Mouse (Mus musculus): ENCODE data around the gene Tppp3. TPM values are rescaled to one million over a fixed set of nuclear protein-coding genes. Genes with fewer than 3 reads are reported as not detected.

Tppp3 gene
- 66.7 and 76.4 TPM in 2 replicates for polyA plus RNA-seq (2012; rRNA removed)

DNA sequence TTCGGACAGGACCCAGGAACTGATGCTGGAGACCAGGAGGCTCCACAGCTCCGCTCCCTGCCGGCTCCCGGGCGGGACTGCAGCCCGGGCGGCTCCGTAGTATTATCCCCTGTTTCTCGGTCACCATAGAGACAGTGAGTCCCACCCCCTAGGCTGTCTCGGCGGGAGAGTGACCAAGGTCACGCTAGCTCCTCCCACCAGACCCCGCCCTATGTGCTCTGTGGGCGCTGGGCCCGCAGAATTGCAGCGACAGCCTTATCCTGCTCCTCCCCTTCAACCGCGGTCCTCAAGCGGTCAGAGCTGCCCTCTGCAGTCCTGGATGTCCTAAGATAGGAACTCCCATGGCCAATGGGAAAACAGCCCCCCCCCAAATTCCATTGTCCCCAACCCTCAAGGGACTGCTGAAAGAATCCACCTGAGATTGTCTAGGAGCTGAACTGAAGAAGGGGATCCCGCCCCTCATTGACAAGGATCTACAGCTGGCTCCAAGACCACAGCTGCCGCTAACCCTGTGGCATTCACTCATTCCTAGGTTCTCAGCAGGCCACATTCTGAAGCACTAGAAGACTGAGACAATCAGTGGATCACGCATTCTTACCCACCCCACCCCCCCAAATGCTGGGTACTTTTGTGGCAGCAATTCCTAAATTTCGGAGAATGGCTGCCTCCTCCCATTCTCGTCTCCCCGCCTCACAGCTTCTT, at the start of gene Tppp3:
Tppp3 (minus strand) TSS at position 213 of the 702 bp plus-strand sequence.
- DNase-seq (ENCODE audit: extremely low spot score in 1 of 2, low spot score in 1 of 2): peak; percentile 77 to 84

DNA sequence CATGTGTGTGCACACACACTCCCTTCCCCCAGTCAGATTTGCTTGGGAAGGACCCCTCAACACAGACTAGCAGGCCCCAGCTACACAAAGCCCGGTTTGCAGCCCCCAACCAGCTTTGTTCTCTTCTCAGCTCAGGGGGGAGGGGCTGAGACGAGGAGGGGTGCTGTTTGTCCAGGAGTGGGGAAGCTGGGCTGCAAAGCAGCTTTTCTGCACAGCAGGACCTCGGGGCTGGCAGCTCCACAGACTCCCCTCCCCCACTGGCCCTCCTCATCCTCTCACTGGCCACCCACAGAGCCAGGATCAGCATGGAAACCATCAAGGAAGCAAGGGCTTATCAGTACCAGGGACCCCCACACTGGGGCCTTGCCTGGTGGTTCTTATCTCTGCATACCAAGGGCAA, 49.7 kb upstream of the Tppp3 start:
- DNase-seq (ENCODE audit: extremely low spot score in 1 of 2, low spot score in 1 of 2): no peak

DNA sequence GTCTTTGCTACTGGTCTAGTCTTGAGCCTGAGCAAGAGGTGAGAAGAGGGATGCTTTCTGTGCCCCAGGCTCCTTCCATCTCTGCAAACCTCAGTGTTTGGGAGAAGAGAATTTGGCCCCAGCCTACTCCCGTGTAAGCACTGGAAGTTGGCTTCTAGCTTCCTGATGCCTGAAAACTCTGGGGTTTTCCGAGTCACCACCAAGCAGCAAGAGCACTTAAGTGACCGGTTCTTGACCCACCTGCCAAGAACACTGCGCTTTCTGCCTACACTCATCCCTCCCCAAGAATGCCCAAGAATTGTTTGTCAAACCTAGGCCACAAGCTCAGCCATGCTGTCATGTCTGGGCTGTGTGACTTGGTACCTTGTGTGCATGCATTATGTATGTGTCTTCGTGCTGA, 49.2 kb upstream of the Tppp3 start:
- no peak for DNase-seq (ENCODE audit: extremely low spot score in 1 of 2, low spot score in 1 of 2)

DNA sequence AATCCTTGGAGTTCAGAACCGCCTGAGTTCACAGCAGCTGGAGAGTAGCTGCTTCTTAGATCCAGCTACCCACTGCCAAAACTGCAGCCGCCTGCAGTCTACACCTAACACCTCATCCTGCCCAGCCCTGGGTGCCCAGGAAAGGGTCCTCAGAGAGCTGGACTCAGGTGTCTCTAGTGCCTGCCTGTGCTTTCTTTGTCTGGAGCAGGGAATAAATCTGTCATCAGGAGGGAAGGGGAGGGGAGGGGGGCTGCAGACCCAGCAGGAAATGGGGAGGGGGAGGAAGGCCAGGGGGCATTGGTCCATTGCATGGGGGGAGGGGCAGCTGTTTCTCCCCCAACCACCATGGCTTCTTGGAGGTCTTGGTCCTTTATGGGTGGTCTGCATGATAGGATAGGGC, 48.3 kb upstream of the Tppp3 start:
- no peak for DNase-seq (ENCODE audit: extremely low spot score in 1 of 2, low spot score in 1 of 2)

DNA sequence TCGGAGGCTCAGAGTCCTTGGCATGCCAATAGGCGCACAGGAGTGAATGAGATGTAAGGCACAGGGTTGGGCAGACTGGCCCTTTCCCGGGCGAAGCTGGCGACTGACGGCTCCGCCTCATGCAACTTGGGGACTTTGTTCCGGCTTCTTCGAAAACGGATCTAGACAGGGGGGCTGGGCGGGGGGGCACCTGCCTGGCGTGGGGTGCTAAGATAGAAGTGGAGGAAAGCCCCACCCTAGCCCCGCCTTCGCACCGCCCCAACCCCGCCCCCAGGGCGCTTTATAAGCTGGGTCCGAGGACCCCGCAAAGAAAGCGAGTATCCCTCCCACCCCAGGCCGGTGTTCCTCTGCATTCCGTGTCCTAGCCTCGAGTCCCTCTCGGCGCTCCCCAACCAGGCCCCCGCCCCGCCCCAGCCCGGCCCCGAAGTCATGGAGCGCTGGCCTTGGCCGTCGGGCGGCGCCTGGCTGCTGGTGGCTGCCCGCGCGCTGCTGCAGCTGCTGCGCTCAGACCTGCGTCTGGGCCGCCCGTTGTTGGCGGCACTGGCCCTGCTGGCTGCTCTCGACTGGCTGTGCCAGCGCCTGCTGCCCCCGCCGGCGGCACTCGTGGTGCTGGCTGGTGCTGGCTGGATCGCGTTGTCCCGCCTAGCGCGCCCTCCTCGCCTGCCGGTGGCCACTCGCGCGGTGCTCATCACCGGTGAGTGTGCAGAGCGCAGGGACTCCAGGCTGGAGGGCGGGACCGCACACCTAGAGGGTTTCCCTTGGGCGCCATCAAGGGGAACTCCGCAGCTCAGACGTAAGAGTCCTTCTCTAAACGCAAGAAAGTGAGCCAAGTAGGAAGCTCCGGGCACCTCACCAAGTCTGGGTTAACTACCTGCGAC, 47.3 kb upstream of the Tppp3 start, which contains the start of gene Hsd11b2:
Hsd11b2 (plus strand) TSS at position 320 of the 878 bp plus-strand sequence.
- peak in 1 of 2 experiments; percentile 40 for DNase-seq (ENCODE audit: extremely low spot score in 1 of 2, low spot score in 1 of 2)

DNA sequence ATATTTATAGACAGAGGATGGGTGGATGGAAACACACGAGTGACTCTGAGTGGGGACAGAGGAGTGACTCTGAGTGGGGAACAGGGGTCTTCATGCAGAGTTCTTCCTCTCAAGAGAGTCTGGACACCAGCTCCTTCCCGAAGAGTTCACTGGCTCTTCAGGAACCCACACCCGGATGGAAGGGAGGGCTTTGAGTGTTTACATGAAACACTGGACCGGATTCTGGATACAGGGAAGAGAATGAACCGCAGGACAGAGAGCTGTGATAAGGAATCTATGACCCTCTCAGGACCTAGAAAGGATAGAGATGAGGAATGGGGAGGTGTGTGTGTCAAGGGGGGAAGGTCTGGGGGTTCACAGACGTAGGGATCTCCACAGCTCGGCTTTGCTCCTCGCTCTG, 46.0 kb upstream of the Tppp3 start:
- no peak for DNase-seq (ENCODE audit: extremely low spot score in 1 of 2, low spot score in 1 of 2)

DNA sequence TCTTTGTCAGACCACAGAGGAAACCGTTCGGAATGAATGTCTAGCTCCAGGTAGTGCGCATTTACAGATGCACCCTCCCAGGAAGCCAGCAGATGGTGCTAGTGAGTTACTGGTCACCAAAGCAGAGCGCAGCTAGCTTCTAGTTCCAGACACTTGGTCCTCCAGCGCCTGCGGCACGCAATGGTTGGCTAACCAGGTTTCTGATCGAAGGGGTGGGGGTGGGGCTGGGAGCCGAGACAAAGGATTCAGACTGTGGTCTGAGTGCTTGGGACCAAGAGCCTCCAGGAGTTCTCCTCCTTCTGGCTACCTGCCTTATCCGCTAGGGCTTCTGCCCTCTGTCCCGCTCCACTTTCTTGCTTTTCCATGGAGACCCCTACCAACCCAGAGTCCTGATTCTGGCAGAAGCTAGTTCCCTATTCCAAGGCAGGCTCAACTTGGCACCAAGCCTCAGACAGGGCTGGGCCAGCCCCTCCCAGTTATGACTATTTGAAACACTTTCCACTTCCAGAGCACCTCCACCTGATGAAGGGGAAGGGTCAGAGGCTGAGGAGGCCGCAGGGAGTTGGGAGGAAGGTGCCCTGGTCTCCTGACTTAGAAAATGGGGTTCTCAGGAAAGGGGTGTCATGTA, 44.8 kb upstream of the Tppp3 start:
- DNase-seq (ENCODE audit: extremely low spot score in 1 of 2, low spot score in 1 of 2): peak; percentile 42 to 87

DNA sequence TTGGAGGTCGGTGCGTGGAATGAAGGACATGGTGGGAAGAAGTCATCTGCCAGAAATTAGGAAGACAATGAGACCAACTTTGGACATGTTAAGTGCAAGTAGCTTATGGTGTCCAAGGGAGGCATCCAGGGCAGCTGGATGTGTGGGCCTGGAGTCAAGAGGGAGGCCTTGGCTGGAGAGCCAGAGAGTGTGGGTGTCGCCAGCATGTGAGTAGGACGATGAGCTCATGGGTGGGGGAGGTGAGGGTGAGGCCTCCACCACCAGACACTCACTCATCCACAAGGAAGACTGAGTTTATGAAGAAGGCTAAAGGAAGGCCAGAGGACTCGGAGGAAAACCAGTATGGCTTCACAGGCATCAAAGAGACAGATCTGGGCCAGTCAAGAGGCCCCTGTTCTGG, 43.3 kb upstream of the Tppp3 start:
- no peak for DNase-seq (ENCODE audit: extremely low spot score in 1 of 2, low spot score in 1 of 2)

DNA sequence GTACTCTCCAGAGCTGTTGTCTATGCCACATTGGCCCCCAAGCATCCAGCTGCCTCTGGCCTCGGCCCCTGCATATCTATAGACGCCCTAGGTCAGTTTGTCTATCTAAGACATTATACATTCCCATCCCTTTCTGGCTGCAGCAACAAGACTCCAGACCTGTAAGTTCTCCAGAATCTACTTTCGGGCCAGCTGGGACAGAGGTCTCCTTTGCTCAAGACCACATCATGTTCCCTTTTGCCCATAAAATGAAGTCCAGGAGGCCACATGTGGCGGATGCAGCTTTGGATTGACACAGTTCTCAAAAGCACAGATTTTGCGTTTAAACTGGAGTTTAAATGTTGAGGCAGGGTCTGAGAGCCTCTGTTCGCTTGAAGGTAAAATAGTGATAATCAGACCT, 42.9 kb upstream of the Tppp3 start:
- DNase-seq (ENCODE audit: extremely low spot score in 1 of 2, low spot score in 1 of 2): no peak

DNA sequence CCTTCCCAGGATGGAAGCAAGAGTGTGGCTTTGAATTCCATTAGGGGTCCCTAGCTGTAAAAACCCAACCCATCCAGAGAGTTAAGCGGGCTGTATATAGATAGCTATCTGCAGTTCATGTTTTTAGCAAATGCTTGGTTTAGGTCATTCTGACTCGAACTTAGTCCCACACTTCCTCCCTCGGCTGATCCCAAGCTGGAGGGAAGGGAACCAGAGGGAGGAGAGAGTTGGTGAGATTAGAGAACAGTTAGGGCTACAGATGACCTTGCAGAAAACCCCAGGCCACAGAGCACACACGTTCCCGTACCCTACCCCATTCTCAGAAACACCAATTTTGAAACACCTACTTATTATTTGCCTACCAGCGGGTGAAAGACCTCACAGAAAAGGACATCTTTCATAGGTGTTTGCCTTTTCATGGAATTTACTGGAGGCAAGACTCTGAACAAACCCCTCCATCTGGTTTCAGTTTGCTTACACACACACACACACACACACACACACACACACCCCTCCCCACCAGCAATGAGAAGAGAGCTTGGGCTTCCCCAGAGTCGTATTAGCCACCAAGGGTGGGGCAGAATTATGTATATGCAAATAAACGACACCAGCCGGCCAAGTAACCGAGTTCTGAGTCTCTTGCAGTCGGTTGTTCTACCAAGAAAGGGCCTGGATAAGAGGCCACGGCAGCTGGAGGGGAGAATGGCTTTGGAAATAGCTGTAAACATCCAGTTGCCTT, 38.8 kb upstream of the Tppp3 start:
- no peak for DNase-seq (ENCODE audit: extremely low spot score in 1 of 2, low spot score in 1 of 2)

DNA sequence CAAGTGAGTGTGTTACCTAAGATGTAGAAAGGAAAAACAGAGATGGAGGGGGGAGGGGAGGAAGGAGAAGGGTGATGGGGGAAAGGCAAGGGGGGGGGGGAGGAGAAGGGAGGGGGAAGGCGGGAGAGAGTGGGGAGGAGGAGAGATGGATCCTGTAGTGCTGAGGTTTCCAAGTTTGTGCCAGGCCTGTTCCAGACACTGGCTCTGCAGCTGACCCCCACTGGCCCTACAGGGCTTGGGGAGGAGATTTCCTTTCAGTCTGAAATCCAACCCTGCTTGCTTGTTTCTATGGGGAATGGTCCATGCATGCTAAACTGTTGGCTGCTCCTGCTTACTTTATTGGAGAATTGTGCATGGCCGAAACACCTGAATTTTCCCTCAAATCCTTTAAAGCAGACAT, 37.4 kb upstream of the Tppp3 start:
- DNase-seq (ENCODE audit: extremely low spot score in 1 of 2, low spot score in 1 of 2): no peak

DNA sequence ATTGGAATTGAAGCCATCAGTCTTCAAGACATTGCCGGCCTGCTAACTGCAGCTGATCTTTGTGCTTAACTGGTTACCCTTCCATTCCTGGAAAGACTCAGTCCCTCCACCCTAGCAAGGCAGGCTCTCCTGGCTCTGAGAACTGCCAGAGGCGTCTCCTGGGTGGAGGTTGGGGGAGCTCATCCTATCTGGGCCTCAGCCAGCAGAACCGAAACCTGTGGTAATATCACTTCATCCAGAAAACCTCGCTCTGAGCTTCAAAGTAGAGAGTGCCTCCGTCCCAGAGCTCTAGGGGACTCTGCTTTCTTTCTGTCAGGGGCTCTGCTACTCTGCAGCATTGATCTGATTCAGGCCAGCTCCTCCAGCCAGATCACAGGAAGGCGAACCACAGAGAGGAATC, 35.7 kb upstream of the Tppp3 start:
- no peak for DNase-seq (ENCODE audit: extremely low spot score in 1 of 2, low spot score in 1 of 2)

DNA sequence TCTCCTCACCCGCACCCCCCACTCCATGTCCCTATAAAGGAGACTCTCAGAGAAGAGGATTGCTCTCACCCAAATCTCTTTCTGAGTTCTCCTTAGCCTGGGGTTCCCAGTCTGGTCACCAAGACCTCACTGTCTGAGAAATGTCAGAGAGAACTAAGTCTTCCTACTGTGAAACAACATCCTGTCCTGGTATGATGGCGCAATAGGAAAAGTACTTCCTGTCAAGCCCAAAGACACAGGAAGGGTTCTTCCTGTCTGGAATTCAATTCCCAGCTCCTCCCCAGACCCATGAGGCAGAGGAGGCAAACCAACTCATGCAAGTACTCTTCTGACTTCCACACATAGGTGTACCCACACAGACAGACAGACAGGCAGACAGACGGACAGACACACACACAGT, 33.3 kb upstream of the Tppp3 start:
- no peak for DNase-seq (ENCODE audit: extremely low spot score in 1 of 2, low spot score in 1 of 2)

DNA sequence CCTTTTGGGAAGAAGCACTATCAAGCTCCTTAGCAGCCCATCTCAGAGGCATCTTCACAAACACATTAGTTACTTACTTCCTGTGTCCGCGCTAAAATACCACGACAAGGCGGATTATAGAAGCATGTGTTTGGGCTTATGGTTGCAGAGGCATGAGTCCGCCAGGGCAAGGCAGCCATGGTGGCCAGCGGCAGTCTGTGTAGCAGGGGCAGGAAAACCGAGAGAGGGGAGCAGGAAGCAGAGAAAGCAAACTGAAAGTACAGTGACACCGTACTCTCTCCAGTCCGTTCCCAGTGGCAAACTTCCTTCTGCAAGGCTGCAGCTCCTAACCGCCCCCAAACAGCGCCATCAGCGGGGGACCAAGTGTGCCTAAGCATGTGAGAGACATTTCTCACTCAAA, 28.5 kb upstream of the Tppp3 start:
- DNase-seq (ENCODE audit: extremely low spot score in 1 of 2, low spot score in 1 of 2): no peak

DNA sequence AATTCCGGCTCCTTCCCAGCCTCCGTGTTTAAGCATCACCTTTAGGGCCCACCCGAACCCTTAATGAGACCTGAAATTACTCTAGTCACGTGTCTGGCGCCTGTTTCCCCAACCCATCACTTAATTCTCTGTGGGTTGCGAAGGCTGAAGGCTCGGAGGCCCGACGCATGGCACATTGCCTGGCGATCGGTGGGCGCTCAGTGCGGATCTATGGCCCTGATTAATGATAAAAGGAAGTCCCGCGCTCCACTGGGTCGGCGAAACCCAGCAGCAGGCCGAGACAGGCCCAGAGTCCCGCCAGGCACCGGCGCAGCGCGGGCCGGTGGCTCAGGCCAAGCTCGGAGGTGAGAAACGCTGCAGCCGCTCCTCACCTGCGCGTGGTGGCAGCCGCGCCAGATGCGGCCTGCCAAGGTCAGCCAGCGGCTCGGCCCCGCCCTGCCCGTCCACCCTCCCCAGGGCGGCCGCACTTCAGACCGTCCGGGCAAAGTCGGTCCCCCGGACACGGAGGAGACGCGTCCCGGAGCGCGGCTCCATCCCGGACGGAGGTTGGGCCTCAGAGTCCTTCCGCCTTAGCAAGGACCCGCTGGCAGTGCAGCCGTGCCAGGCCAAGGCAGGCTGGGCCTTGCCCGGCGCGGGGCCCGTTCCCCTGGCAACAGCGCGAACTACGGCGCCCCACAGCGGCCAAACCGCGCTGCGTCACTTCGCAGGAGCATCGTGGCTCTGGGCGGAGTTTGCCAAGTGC, 25.3 kb upstream of the Tppp3 start, which contains the start of gene Zdhhc1:
Zdhhc1 (minus strand) TSS at position 464 of the 742 bp plus-strand sequence.
- peak; percentile 53 to 94 for DNase-seq (ENCODE audit: extremely low spot score in 1 of 2, low spot score in 1 of 2)

DNA sequence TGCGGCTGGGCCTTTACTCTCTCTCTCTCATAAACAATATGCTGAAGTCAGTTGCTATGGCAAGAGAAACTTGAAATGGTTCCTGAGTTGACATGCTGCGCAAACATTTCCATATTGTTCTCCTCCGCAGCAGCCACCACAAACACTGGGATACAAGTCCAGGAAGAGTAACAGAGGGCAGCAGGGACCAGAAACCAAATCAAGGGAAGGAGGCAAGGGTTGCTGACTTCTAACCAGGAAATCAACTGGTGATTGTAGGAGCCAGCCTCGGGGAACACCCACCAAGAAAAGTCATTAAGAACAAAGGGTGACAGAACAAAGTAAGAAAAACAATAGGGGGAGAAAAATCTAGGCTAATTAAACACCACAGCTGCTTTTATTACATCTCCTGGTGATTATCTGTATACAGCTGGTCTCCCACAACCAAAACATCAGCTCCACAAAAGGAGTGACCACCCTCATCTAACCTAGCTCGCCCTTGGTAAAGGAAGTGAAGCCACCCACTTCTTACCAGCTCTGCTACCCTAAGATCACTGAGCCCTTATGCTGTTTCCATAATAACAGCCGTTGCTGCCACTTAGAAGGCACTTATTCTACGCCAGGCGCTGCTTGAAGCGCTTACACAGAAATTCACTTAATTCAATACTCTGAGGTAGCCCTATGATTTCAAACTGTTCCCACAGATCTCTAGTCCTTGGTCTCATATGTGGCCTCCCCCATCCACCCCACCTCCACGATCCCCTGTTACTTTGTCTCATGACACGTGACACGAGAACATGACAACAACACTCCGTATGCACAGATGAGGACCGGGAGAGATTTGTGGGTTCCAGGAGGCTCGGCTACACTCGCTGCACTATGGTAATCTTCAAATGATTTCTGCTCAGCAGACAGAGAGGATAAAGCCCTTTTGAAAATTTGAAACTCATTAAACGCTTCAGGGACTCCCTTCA, 24.3 kb upstream of the Tppp3 start:
- DNase-seq (ENCODE audit: extremely low spot score in 1 of 2, low spot score in 1 of 2): no peak

DNA sequence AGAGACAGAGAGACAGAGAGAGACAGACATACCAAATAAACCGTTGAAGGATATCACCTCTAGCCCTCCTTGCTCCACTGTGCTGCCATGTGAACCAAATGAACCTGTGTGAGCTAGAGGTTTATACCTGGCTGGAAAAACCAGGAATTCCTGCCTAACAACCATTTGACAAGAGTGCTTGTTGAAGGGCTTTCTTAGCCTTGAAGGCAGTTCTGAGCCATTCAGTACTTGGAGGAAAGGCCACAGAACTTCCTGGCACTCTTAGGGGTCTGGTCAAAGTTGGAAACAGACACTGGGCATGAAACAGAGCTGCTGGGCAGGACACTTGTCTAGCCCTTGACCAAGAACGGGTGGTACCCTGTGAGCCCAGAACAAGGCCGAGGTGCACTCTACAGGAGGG, 23.2 kb upstream of the Tppp3 start:
- DNase-seq (ENCODE audit: extremely low spot score in 1 of 2, low spot score in 1 of 2): no peak

DNA sequence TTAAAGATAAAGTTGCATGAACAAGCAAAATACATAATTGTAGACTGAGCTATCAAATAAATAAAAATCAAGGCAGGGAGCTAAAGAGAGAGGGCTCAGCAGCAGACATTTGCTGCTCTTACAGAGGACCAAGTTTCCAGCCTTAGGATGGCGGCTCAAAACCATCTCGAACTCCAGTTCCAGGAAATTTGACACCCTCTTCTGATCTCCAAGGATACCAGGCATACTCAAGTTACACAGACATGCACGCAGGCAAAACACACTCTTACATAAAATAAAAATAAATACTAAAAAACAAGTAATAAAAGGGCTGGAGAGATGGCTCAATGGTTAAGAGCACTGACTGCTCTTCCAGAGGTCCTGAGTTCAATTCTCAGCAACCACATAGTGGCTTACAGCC, 22.2 kb upstream of the Tppp3 start:
- DNase-seq (ENCODE audit: extremely low spot score in 1 of 2, low spot score in 1 of 2): no peak

DNA sequence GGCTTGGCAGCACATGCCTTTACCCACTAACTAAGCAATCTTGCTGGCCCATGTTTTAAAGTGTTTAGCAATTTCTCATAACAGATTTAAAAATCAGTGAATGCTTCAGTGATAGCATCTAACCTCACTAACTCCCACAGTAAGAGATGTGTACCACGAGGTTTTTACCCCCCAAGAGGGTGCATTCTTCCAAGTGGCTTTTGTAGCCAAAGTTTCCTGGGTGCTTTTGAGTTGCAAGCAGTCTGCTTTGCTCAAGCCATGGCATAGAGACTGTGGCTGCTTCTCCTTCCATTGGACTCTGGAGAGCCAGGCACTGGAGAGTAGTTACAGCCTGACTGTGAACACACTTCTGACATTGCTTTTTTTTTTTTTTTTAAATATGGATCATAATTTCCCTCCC, 18.0 kb upstream of the Tppp3 start:
- DNase-seq (ENCODE audit: extremely low spot score in 1 of 2, low spot score in 1 of 2): no peak
